Mouse (Mus musculus): Measurements from ENCODE around the gene 1700003E16Rik. TPM values are rescaled to one million over a fixed set of nuclear protein-coding genes. Genes with fewer than 3 reads are reported as not detected.

1700003E16Rik gene
- not detected for total RNA-seq (2023)

GRCm38 (mm10) chr6:83156259-83156684 lies at the start of gene 1700003E16Rik, which contains the start of gene Wdr54:
1700003E16Rik (plus strand) TSS chr6:83156404.
Wdr54 (minus strand) TSS chr6:83156397.

GRCm38 (mm10) chr6:83108762-83109668 lies 47.2 kb upstream of the 1700003E16Rik start, which contains the start of gene Mrpl53:
Mrpl53 (plus strand) TSS chr6:83109040.

GRCm38 (mm10) chr6:83115011-83115671 lies 41.1 kb upstream of the 1700003E16Rik start, which contains the start of gene Mogs:
Mogs (plus strand) TSS chr6:83115496.

GRCm38 (mm10) chr6:83120930-83121862 lies 35.0 kb upstream of the 1700003E16Rik start, which contains the start of gene Wbp1:
Wbp1 (minus strand) TSS chr6:83121559.

GRCm38 (mm10) chr6:83125331-83125730 lies 30.9 kb upstream of the 1700003E16Rik start, which contains the start of gene Ino80b:
Ino80b (minus strand) TSS chr6:83125431.

DNA sequence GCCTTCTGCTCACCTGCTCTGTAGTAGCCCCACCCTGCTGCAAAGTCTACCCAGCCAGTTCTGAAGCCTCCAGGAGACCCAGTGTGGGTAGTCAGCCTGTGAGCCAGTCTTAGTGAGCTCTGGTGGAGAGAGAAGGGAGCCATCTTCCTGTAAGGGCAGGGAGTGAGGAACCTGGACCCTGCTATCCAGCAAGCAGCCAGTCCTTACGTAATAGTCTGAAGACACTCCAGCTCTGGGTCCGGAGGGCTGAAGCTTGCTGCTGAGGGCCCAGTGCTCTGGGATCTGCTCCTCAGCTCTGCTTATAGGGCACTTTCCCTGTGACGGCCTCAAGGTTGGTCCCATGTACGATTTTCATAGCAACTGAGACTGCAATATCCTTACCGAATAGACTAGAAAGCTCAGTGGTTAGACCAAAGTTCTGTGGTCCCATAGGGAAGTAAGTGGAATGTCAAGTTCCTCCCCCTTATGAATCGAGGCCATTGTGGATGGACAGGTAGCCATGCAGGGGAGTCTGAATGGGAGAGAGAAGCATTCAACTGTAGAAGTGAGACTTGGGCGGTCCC lies 21.2 kb upstream of the 1700003E16Rik start, which contains the start of gene Rtkn:
Gene Rtkn, plus strand, starts transcription at position 513 of the 563 bp plus-strand sequence.

DNA sequence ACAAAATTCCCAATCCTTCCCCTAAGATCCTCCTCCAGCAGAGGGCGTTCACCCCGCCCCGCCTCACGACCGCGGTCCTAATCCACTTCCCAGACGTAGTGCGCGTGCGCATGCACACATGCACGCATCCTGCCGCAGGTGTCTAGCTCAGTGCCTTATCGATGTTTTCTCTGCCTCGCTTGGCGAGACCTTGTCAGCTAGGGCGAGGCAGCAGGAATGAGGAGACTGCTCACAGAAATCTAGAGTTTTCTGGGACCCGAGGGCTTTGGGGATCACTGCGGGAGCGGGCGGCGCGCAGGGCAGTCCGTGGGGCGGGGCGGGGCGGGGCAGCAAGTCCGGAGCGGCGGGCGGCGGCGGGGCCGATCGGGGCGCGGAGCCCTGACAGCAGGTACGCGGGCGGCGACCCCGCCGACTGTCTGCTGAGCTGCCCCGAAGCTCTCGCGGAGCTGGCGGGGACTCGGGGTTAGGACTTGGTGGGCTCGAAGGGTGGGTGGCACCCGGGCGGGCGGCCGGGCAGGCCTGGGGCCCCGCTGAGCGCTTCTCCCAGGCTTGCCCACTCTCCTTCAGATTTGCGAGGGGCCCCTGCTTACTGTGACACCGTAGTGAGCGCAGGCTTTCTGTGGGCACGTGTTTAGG lies 9.5 kb downstream of the 1700003E16Rik start, which contains the start of gene Dctn1:
Gene Dctn1, plus strand, starts transcription at position 314 of the 636 bp plus-strand sequence.

Other genes starting within 250 kb of the 1700003E16Rik start
- 10 to 100 TPM; 19.7 to 22.7 TPM for gene Sema4f, start 216.6 kb upstream of the 1700003E16Rik start, total RNA-seq (2023)
- gene M1ap, start 209.5 kb upstream of the 1700003E16Rik start, total RNA-seq (2023) = 1 to 10 TPM; 2.4 to 4.5 TPM
- gene Dok1, start 122.9 kb upstream of the 1700003E16Rik start, total RNA-seq (2023) = 10 to 100 TPM; 24.4 to 28.8 TPM
- 1 to 10 TPM; 1.1 to 1.5 TPM for gene Loxl3, start 122.2 kb upstream of the 1700003E16Rik start, total RNA-seq (2023)
- gene Aup1, start 101.9 kb upstream of the 1700003E16Rik start, total RNA-seq (2023) = 100 to 1,000 TPM; 190 to 202 TPM
- gene Htra2, start 101.1 kb upstream of the 1700003E16Rik start, total RNA-seq (2023) = 10 to 100 TPM; 57.4 to 60.2 TPM
- gene Dqx1, start 98.6 kb upstream of the 1700003E16Rik start, total RNA-seq (2023) = 1 to 10 TPM; 6.6 to 7.1 TPM
- not detected for gene Tlx2, start 86.1 kb upstream of the 1700003E16Rik start, total RNA-seq (2023)
- 10 to 100 TPM; 18.2 to 18.7 TPM for gene Pcgf1, start 78.5 kb upstream of the 1700003E16Rik start, total RNA-seq (2023)
- not detected for gene Lbx2, start 70.0 kb upstream of the 1700003E16Rik start, total RNA-seq (2023)
- 1 to 10 TPM; 2.8 to 6.6 TPM for gene Ccdc142, start 54.8 kb upstream of the 1700003E16Rik start, total RNA-seq (2023)
- 1 to 10 TPM; 5.3 to 6.5 TPM for gene Gm42688, start 54.8 kb upstream of the 1700003E16Rik start, total RNA-seq (2023)
- gene Mrpl53, start 47.4 kb upstream of the 1700003E16Rik start, total RNA-seq (2023) = 10 to 100 TPM; 23.9 to 24.8 TPM
- gene Mogs, start 40.9 kb upstream of the 1700003E16Rik start, total RNA-seq (2023) = 10 to 100 TPM; 26.2 to 35.5 TPM
- gene Wbp1, start 34.8 kb upstream of the 1700003E16Rik start, total RNA-seq (2023) = 10 to 100 TPM; 34.8 to 39.7 TPM
- 10 to 100 TPM; 17.3 to 17.9 TPM for gene Ino80b, start 31.0 kb upstream of the 1700003E16Rik start, total RNA-seq (2023)
- under 1 TPM; 0.33 to 0.66 TPM for gene Rtkn, start 20.9 kb upstream of the 1700003E16Rik start, total RNA-seq (2023)
- gene Wdr54, start within 50 bp of the 1700003E16Rik start, total RNA-seq (2023) = under 1 TPM; 0.18 to 0.64 TPM
- gene Dctn1, start 9.5 kb downstream of the 1700003E16Rik start, total RNA-seq (2023) = 100 to 1,000 TPM; 129 to 136 TPM
- not detected for gene Slc4a5, start 63.4 kb downstream of the 1700003E16Rik start, total RNA-seq (2023)
- gene Mthfd2, start 169.5 kb downstream of the 1700003E16Rik start, total RNA-seq (2023) = 10 to 100 TPM; 21.3 to 24.8 TPM
- gene Mob1a, start 169.6 kb downstream of the 1700003E16Rik start, total RNA-seq (2023) = 100 to 1,000 TPM; 133 to 139 TPM
- 10 to 100 TPM; 17.5 to 22.0 TPM for gene Bola3, start 192.7 kb downstream of the 1700003E16Rik start, total RNA-seq (2023)

Measured in neutrophil, adult 83 days (primary cell).